Mouse (Mus musculus) C2C12 (cell line): Measurements from ENCODE around the gene Slc19a1. TPM values are rescaled to one million over a fixed set of nuclear protein-coding genes. Genes with fewer than 3 reads are reported as not detected.

Experiments
- H3K27me3 ChIP-seq: one replicate; pipeline ENCODE4 v1.6.1; 2011; ENCODE audit not compliant: control insufficient read depth, insufficient read depth, insufficient read length
- H3K36me3 ChIP-seq: one replicate; pipeline ENCODE4 v1.6.1; 2011; ENCODE audit not compliant: control insufficient read depth, insufficient read depth
- H3K4me3 ChIP-seq: one replicate; pipeline ENCODE4 v1.5.1; 2011; ENCODE audit warnings: mild to moderate bottlenecking, control low read depth; ENCODE audit not compliant: poor library complexity, insufficient read depth, severe bottlenecking
- H3K79me2 ChIP-seq: one replicate; pipeline ENCODE4 v1.6.1; 2011; ENCODE audit not compliant: control insufficient read depth, insufficient read depth
- H3K79me3 ChIP-seq: one replicate; pipeline ENCODE4 v1.6.1; 2011; ENCODE audit warnings: low read depth, control low read depth
- H3ac ChIP-seq: one replicate; pipeline ENCODE3; 2011; ENCODE audit warnings: low read depth; ENCODE audit not compliant: control insufficient read depth, insufficient read length
- CEBPB ChIP-seq: IDR thresholded peaks from one replicate; pipeline ENCODE4 v1.6.1; 2011; ENCODE audit warnings: low read depth, mild to moderate bottlenecking, control low read depth, moderate library complexity
- CTCF ChIP-seq: IDR thresholded peaks from one replicate; pipeline ENCODE4 v1.5.1; 2011; ENCODE audit not compliant: control insufficient read depth, insufficient read depth, insufficient read length
- FOSL1 ChIP-seq: IDR thresholded peaks from one replicate; pipeline ENCODE4 v1.8.0; 2011; ENCODE audit warnings: mild to moderate bottlenecking, low read length; ENCODE audit not compliant: poor library complexity, insufficient read depth, severe bottlenecking
- MAX ChIP-seq: IDR thresholded peaks from one replicate; pipeline ENCODE4 v1.6.1; 2011; ENCODE audit warnings: mild to moderate bottlenecking, control low read depth
- MYOD1 ChIP-seq: IDR thresholded peaks from one replicate; pipeline ENCODE4 v1.6.1; 2011; ENCODE audit warnings: low read depth; ENCODE audit not compliant: control insufficient read depth, insufficient read length
- MYOG ChIP-seq: IDR thresholded peaks from one replicate; pipeline ENCODE4 v1.6.1; 2011; ENCODE audit not compliant: control insufficient read depth, insufficient read length; ENCODE audit errors: extremely low read depth
- USF1 ChIP-seq: IDR thresholded peaks from one replicate; pipeline ENCODE4 v1.6.1; 2011; ENCODE audit warnings: low read depth, mild to moderate bottlenecking, control low read depth, moderate library complexity
- polyA plus RNA-seq: library from polyadenylated mRNA; unstranded; fragments of >200 nt; fragmentation: generic; extraction: Trizol; gene quantifications from one replicate; pipeline ENCODE4 v1.2.1, GENCODE M21; 2012; ENCODE audit warnings: missing spikeins

Gene Slc19a1
- polyA plus RNA-seq, 1 experiment: 45.1 TPM

DNA sequence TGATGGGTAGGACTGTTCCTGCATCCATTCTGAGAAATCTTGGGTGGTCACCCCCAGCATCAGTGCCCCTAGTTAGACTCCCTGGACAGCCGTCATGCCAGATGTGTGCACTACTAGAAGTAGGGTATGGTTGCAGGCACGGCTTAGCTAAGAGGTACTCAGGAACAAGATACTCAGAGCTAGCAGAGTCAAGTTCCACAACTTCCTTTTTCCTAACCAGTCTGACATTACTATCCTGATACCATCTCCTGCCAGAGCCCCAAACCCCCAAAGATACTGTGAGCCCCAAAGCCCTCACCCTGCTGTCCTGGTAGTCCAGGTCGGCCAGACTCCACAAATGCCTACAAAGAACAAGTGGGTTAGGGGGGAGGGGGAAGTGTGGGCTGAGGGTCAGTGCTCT, 32.2 kb downstream of the Slc19a1 start:
- Histone ChIP-seq H3K27me3 (no peaks in the 10 kb centered on the region), H3K79me3 (no peaks in the 10 kb centered on the region), H3K4me3 (no peak overlapping the region), H3ac (no peak overlapping the region), H3K36me3 (peaks cover 89% of the 10 kb centered on the region), H3K79me2 (no peaks in the 10 kb centered on the region)
- TF ChIP-seq USF1: no peak
- no peak for TF ChIP-seq MAX
- no peak for TF ChIP-seq FOSL1
- no peak for TF ChIP-seq CTCF
- TF ChIP-seq CEBPB: no peak
- no peak for TF ChIP-seq MYOD1
- no peak for TF ChIP-seq MYOG

DNA sequence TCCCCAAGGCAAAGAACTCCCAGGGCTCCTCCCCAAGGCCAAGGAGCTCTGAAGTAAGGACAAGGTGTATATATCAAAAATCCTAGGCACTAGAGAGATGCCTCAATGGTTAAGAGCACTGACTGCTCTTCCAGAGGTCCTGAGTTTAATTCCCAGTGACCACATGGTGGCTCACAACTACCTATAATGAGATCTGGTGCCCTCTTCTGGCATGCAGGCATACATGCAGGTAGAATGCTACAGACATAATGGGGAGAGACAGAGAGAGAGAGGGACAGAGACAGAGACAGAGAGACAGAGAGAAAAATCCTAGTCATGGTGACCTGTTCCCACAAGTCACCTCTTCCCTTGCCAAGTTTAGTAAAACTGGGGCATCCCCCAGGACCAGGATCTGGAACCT, 32.6 kb downstream of the Slc19a1 start:
- Histone ChIP-seq H3K27me3 (no peaks in the 10 kb centered on the region), H3K79me2 (no peaks in the 10 kb centered on the region), H3ac (no peak overlapping the region), H3K79me3 (no peaks in the 10 kb centered on the region), H3K36me3 (peaks cover 89% of the 10 kb centered on the region), H3K4me3 (no peak overlapping the region)
- no peak for TF ChIP-seq MAX
- TF ChIP-seq CTCF: no peak
- TF ChIP-seq USF1: no peak
- TF ChIP-seq FOSL1: no peak
- TF ChIP-seq CEBPB: no peak
- TF ChIP-seq MYOG: no peak
- TF ChIP-seq MYOD1: no peak

DNA sequence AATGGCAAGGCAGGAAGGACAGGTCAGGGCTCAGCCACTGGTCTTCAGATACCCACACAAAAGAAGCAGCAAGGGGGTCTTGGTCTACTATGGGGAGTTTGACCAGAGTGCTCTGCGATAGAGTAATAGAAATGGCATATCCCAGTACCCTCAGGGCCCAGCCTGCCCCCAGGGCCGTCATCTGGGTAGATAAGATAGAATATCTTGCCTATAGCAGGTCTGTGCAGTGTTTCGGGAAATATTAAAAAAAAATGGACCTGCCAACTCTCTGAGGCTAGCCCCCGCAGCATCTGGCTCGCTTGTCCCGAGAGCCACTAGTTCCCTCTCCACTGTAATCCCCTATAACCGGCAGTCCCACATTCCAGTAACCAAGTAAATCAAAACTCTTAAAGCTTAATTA, 36.4 kb downstream of the Slc19a1 start:
- no peaks in the 10 kb centered on the region for H3K79me3 ChIP-seq
- no peaks in the 10 kb centered on the region for H3K27me3 ChIP-seq
- peaks cover 96% of the 10 kb centered on the region for H3K36me3 ChIP-seq
- no peaks in the 10 kb centered on the region for H3K79me2 ChIP-seq
- TF ChIP-seq CTCF: no peak
- no peak for TF ChIP-seq CEBPB
- no peak for TF ChIP-seq MYOD1
- no peak for TF ChIP-seq FOSL1
- no peak for TF ChIP-seq MYOG
- no peak for TF ChIP-seq USF1
- TF ChIP-seq MAX: no peak
- H3ac ChIP-seq: no peak overlapping the region
- H3K4me3 ChIP-seq: no peak overlapping the region

DNA sequence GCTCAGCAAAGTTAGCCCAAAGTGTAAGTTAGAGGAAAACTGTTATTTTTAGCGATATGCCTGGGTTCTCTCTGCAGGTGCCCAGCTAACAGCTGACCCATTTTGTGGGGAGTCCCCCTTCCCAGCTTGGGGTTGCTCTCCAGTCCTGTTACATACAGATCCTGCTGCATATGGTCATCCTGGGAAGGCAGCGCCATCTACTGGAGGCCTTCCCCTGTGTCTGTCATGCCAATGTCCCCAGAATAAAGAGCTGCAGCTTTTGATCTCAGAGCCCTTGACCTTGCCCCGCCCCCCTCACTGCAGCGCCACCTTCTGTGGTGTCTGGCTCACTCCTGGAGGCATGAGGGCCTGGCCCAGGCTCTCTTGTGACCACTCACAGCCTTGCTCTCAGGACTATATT, 38.0 kb downstream of the Slc19a1 start:
- Histone ChIP-seq H3K79me3 (no peaks in the 10 kb centered on the region), H3ac (no peak overlapping the region), H3K36me3 (peaks cover 96% of the 10 kb centered on the region), H3K4me3 (no peak overlapping the region), H3K79me2 (no peaks in the 10 kb centered on the region), H3K27me3 (no peaks in the 10 kb centered on the region)
- TF ChIP-seq CTCF (peak; percentile 51), USF1 (no peak), CEBPB (no peak), MYOG (no peak)

DNA sequence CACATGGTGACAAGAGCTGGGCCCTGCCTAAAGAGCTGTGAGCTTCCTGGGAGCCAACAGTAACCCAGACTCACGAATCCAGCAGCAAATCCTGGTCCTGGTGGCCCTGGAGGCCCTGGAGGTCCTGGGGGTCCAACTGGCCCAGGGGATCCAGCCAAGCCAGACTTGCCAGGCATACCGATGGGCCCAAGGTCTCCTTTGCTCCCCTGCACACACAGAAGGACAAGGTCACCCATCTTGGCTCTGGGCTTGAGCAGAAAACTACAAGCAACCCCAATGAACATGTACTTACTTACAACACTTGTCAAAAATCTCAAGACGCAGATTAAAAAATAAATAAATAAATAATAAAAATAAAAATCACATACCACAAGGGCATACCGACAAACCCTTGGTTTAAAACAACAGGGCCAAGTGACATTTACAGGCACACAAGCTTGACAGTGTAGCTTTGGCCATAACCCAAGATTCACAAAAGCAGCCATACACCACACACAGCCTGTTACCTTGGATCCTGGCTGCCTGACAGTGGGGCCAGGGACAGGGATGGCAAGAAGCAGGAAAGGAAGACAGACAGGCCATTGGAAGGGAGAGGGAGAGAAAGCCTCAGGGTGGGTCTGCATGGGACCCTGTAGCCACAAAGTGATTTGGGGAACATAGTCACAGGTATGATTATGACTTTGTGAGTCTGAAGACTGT, 42.4 kb downstream of the Slc19a1 start:
- Histone ChIP-seq H3K27me3 (no peaks in the 10 kb centered on the region), H3K79me3 (no peaks in the 10 kb centered on the region), H3K79me2 (no peaks in the 10 kb centered on the region), H3K4me3 (no peak overlapping the region), H3K36me3 (peaks cover 88% of the 10 kb centered on the region), H3ac (no peak overlapping the region)
- no peak for TF ChIP-seq FOSL1

DNA sequence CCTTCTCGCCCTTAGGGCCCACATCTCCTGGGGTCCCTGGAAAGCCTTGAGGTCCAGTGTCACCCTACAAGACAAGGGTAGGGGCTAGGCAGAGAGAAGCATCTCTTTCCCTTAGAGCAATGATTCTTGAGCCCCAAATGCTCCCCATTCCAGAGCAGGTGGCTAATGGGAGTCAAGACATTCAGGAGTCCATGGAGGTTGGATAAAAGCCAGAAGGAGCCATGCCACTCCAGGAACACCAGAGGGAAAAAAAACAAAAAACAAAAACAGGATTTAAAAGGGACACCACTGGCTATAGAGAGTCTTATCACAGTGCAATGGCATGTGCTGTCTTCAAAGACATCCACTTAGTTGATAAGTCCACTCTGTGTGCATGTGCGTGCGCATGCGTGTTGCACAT, 46.4 kb downstream of the Slc19a1 start:
- peaks cover 2% of the 10 kb centered on the region for H3K79me3 ChIP-seq
- peaks cover 76% of the 10 kb centered on the region for H3K36me3 ChIP-seq
- TF ChIP-seq MYOG (no peak), FOSL1 (no peak), CEBPB (no peak)
- H3K79me2 ChIP-seq: peaks cover 16% of the 10 kb centered on the region
- H3K27me3 ChIP-seq: no peaks in the 10 kb centered on the region
- no peak overlapping the region for H3ac ChIP-seq
- H3K4me3 ChIP-seq: no peak overlapping the region

DNA sequence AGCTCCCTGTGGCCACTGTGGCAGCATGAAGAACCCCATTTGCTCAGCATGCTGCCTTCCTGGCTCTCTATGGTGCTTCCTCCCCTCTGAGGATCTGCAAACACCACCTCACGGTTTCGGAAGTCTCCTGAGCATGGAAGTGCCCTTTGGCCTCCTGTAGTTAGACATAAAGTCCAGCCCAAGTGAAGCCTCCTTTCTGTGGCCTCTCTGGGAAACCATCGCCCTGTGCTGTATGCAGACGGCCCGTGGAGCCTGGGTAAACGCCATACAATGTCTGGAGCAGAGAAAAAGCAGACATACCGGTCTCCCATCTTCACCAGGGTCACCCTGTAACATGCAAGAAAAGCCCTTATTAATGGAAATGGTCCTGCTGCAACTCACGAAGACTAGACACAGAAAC, 46.9 kb downstream of the Slc19a1 start:
- Histone ChIP-seq H3K36me3 (peaks cover 75% of the 10 kb centered on the region), H3K27me3 (no peaks in the 10 kb centered on the region), H3K79me3 (peaks cover 5% of the 10 kb centered on the region), H3K4me3 (no peak overlapping the region), H3K79me2 (peaks cover 16% of the 10 kb centered on the region), H3ac (no peak overlapping the region)
- TF ChIP-seq CTCF: no peak
- TF ChIP-seq CEBPB: no peak
- no peak for TF ChIP-seq USF1
- TF ChIP-seq MYOG: no peak
- TF ChIP-seq FOSL1: no peak
- TF ChIP-seq MYOD1: no peak
- TF ChIP-seq MAX: no peak
